Mouse (Mus musculus) midbrain, embryonic 15.5 days (tissue): ENCODE data around the gene Fnbp1. TPM values are rescaled to one million over a fixed set of nuclear protein-coding genes. Genes with fewer than 3 reads are reported as not detected.
A peak's percentile ranks its signal among the peaks of the same experiment; 100 is the strongest.

ENCODE experiments used
- ATAC-seq: fragments of 200-750 bp; cut with Nextera tagmentation; replicated peaks from 2 replicates; pipeline ENCODE4 v1.8.0; 2017; ENCODE audit warnings: moderate TSS enrichment
- H3K27ac ChIP-seq: fragments of 300-500 bp; sonication (generic); 2 replicates; pipeline ENCODE4 v1.5.1; 2015; ENCODE audit warnings: mild to moderate bottlenecking, inconsistent platforms
- H3K27me3 ChIP-seq: fragments of 300-500 bp; sonication (generic); replicated peaks from 2 replicates; pipeline ENCODE4 v1.6.1; 2015; ENCODE audit warnings: inconsistent platforms
- H3K36me3 ChIP-seq: fragments of 300-500 bp; sonication (generic); replicated peaks from 2 replicates; pipeline ENCODE4 v1.6.1; 2015; ENCODE audit warnings: inconsistent platforms
- H3K4me1 ChIP-seq: fragments of 300-500 bp; sonication (generic); 2 replicates; pipeline ENCODE4 v1.6.1; 2015; ENCODE audit warnings: inconsistent platforms
- H3K4me2 ChIP-seq: fragments of 300-500 bp; sonication (generic); 2 replicates; pipeline ENCODE4 v1.6.1; 2015; ENCODE audit warnings: inconsistent platforms, mild to moderate bottlenecking, moderate library complexity
- H3K4me3 ChIP-seq: fragments of 300-500 bp; sonication (generic); 2 replicates; pipeline ENCODE4 v1.5.1; 2015; ENCODE audit warnings: mild to moderate bottlenecking, inconsistent platforms
- H3K9ac ChIP-seq: fragments of 300-500 bp; sonication (generic); 2 replicates; pipeline ENCODE4 v1.6.1; 2015; ENCODE audit warnings: mild to moderate bottlenecking, inconsistent platforms
- H3K9me3 ChIP-seq: fragments of 300-500 bp; sonication (generic); 2 replicates; pipeline ENCODE4 v1.6.1; 2016; ENCODE audit warnings: inconsistent platforms
- WGBS: fragments of 180-500 bp; shearing (Covaris S2); methylation state at CpG from one replicate; pipeline ENCODE4 v1.1.7; 2015; ENCODE audit warnings: mixed read lengths; 5-methylcytosine and 5-hydroxymethylcytosine counted together
- polyA plus RNA-seq: library from polyadenylated mRNA; unstranded; fragments of >200 nt; fragmentation: Nextera tagmentation; extraction: Ambion mirVana; gene quantifications from 2 replicates; pipeline ENCODE4 v1.2.1, GENCODE M21; 2015

Fnbp1 gene
- polyA plus RNA-seq, 1 experiment from 2014 or later = 29.6 TPM

DNA sequence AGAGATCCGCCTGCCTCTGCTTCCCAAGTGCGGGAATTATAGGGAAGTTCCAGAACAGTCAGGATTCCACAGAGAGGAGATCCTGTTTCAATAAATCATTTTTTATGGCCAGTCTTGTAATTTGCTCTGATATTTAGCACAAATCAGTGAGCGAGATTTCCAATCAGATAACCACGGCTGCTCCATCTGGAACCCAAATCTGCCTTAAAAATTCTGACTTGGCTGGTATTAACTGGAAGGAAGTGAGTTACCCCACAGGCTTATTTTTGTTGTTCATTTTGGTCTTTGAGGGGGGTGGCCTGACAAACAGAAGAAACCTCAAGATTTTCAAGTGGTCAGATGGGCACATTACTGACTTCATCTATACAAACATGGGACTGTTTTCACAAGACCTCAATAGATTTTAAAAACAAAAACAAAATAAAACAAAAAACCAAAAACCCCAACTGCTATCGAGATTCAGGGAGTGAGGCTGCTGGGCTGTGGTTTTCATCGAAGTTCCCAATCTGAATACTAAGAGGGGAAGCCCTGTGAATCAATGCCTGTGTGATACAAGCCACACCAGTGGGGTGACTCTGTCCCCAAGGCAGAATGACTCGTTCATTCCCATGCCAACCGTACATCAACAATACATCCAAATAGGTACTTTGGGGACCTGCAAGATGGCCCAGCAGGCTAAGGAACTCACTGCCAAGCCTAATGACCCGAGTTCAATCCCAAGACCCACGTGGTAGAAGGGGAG is 23.0 kb downstream of the Fnbp1 start:
- H3K9me3 ChIP-seq = no peaks in the 10 kb centered on the region
- 86% methylated on average over 10 of the region's 10 CpGs for WGBS
- H3K4me1 ChIP-seq = 0 out of 2 replicates have a peak, but pooled peaks cover 4% of the 10 kb centered on the region
- no peak overlapping the region for H3K4me2 ChIP-seq
- H3K9ac ChIP-seq = no peak overlapping the region
- H3K27ac ChIP-seq = no peak overlapping the region
- no peaks in the 10 kb centered on the region for H3K27me3 ChIP-seq
- no peak for ATAC-seq
- H3K36me3 ChIP-seq = no peaks in the 10 kb centered on the region
- no peak overlapping the region for H3K4me3 ChIP-seq

DNA sequence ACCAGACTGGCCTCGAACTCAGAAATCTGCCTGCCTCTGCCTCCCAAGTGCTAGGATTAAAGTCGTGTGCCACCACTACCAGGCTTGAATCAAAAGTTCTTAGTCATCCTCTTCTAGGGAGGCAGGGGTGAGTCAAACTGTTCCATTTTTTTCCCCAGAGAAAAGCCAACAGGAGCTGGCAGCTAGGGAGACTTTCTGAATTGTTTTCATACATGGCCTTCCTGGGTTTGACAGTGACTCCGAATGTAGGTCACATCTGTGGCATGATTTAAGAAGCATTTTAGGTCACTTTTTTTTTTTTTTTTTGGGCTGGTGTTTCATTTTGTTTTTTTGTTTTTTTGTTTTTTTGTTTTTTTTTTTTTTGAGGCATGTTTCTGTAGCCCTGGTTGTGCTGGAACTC is 23.6 kb downstream of the Fnbp1 start:
- no peaks in the 10 kb centered on the region for H3K27me3 ChIP-seq
- 91% methylated on average over 3 of the region's 3 CpGs for WGBS
- no peak overlapping the region for H3K4me3 ChIP-seq
- ATAC-seq = no peak
- no peaks in the 10 kb centered on the region for H3K9me3 ChIP-seq
- H3K4me1 ChIP-seq = 0 out of 2 replicates have a peak, but pooled peaks cover 4% of the 10 kb centered on the region
- H3K4me2 ChIP-seq = no peak overlapping the region
- H3K36me3 ChIP-seq = no peaks in the 10 kb centered on the region
- no peak overlapping the region for H3K27ac ChIP-seq
- H3K9ac ChIP-seq = no peak overlapping the region

DNA sequence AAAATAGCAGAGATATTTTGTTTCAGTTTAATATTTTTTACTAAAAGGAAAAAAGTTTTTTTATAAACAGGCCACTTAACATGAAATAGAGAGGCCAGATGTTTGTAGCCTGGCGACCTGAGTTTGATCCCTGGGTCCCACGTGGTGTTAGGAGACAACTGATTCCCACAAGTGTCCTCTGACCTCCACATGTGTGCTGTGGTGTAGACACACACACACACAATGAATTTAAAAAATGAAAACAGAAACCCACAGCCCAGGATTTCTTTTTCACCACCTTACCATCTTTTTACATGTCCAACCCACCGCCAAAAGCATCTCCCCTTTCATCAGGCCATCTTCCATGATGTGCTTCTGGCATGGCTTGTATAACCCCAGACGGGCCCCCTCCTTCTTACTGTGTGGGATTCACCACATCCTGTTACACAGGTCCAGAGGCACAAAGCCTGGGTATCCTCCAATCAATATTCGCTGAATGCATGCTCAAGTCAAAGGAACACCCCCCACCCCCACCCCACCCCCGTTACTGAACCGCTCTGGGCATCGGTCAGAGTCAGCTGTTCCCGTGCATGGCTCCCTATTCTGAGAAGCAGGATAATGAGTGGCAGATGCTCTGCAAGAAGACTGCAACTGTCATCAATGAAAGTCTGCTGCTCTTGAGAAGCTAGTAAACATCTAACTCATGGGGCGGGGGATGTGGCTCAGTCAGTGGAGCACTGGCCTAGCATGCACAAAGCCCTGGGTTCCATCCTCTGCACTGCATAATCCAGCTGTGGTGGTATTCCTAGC is 25.7 kb downstream of the Fnbp1 start:
- 68% methylated on average over 10 of the region's 10 CpGs for WGBS
- Histone ChIP-seq H3K4me1 (0 out of 2 replicates have a peak, but pooled peaks cover 4% of the 10 kb centered on the region), H3K9me3 (no peaks in the 10 kb centered on the region), H3K27ac (no peak overlapping the region), H3K9ac (no peak overlapping the region), H3K36me3 (no peaks in the 10 kb centered on the region), H3K4me3 (no peak overlapping the region), H3K27me3 (no peaks in the 10 kb centered on the region), H3K4me2 (no peak overlapping the region)
- ATAC-seq = no peak

DNA sequence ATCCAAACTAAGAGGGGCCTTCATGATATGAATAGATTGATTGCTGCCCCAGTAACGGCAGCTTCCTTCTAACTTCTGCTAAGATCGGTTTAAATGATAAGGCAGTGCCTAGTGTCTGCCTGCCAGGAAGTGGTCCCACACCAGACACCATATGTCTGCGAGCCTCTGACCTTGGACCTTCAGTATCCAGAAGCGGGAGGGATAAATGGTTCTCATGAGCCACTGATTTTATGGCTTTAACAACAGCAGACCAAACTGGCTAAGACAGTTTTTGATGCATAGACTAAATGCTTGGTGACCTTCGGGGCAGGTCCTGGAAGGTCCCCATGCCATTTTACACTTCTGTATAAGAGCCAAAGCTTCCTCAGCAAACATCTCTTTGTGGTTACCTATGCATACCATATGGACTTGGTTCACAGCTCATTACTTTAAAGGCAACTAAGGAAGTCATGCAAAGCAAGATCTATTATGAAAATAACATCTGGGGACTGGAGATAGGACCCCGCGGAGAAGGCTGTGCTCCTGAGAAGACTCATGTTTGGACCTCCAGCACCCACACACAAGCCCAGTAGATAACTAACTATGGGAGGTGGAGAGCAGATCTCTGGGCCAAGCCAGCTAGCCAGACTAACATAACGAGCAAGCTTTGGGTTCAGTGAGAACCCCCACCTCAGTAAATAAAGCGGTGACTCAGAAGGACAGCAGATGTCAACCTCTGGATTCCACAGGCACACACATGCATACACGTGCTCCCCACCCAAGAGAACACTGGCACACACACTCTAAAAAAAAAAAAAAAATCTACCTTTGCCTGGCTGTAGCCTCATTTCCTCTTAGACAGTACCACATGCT is 26.5 kb downstream of the Fnbp1 start:
- 0 out of 2 replicates have a peak, but pooled peaks cover 4% of the 10 kb centered on the region for H3K4me1 ChIP-seq
- no peak overlapping the region for H3K9ac ChIP-seq
- 85% methylated on average over 10 of the region's 10 CpGs for WGBS
- no peak overlapping the region for H3K4me2 ChIP-seq
- ATAC-seq = no peak
- H3K9me3 ChIP-seq = no peaks in the 10 kb centered on the region
- H3K4me3 ChIP-seq = no peak overlapping the region
- H3K36me3 ChIP-seq = no peaks in the 10 kb centered on the region
- no peaks in the 10 kb centered on the region for H3K27me3 ChIP-seq
- no peak overlapping the region for H3K27ac ChIP-seq

DNA sequence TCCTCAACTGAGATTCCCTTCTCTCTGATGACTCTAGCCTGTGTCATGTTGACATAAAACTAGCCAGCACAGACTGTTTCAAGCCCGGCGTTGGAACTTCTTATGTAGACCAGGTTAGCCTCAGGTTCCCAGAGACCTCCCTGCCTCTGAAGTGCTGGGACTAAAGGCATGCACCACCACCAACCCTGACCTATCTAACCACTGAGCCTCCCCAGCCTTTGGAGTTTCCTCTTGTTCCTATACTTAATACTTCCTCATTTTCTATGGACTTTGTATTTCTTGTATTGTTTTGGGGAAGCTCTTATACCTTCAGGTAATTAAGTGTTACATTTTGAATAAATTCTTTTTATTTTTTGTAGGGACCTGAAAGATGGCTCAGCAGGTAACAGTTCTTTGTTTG is 27.6 kb downstream of the Fnbp1 start:
- 100% methylated on average over 2 of the region's 2 CpGs for WGBS
- no peak overlapping the region for H3K4me2 ChIP-seq
- H3K27me3 ChIP-seq = no peaks in the 10 kb centered on the region
- no peak overlapping the region for H3K9ac ChIP-seq
- H3K4me1 ChIP-seq = no peaks in the 10 kb centered on the region
- ATAC-seq = no peak
- H3K27ac ChIP-seq = no peak overlapping the region
- no peak overlapping the region for H3K4me3 ChIP-seq
- H3K36me3 ChIP-seq = no peaks in the 10 kb centered on the region
- H3K9me3 ChIP-seq = no peaks in the 10 kb centered on the region

DNA sequence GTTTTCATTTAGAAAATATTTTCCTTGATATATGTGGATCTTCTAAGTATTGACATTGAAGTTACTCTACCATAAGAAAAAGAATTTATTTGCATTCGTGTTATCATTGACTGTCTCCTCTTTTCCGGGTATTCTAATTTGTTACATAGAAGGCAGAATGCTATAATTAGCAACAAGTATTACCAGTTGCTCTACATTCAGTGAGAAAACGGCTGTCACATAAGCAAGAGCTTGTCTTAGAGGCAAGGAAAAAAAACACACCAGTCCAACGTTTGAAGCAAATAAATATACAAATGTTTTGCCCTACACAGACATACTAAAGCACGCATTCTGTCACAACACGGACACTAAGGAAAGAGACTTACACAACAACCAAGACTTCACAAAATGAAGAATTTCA is 30.1 kb downstream of the Fnbp1 start:
- Histone ChIP-seq H3K9me3 (no peaks in the 10 kb centered on the region), H3K9ac (no peak overlapping the region), H3K4me2 (no peak overlapping the region), H3K4me1 (peaks cover 10% of the 10 kb centered on the region), H3K27ac (no peak overlapping the region), H3K27me3 (no peaks in the 10 kb centered on the region), H3K36me3 (no peaks in the 10 kb centered on the region), H3K4me3 (no peak overlapping the region)
- no peak for ATAC-seq
- WGBS = 91% methylated on average over 6 of the region's 6 CpGs

DNA sequence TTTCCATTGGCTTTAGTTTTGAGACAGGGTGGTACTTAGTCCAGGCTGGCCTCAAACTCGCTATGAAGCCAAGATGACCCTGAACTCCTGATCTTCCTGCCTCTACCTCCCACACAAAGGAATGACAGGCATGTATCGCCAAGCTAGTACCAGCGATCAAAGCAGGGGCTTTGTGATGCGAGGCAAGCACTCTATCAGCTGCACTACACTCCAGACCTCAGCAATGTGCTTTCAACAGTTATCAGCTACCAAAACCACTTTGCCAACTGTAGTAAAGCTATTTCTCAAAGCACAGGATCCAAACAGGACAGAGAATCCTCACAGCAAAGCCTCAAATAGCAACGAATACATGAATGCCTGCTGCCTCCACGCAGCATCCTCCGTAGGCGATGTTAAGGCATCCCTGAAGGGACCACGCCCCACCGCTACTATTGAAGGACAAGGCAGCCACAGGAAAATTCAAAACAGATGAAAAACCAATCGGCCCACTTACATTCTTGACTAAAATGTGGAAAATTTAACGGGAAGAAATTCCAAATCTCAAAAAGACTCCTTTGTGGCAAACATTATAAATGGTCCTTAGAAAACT is 31.8 kb downstream of the Fnbp1 start:
- Histone ChIP-seq H3K4me1 (peaks cover 14% of the 10 kb centered on the region), H3K9ac (no peak overlapping the region), H3K27ac (no peak overlapping the region), H3K4me2 (no peak overlapping the region), H3K9me3 (no peaks in the 10 kb centered on the region), H3K36me3 (no peaks in the 10 kb centered on the region), H3K4me3 (no peak overlapping the region), H3K27me3 (no peaks in the 10 kb centered on the region)
- no peak for ATAC-seq
- WGBS = 83% methylated on average over 12 of the region's 12 CpGs

DNA sequence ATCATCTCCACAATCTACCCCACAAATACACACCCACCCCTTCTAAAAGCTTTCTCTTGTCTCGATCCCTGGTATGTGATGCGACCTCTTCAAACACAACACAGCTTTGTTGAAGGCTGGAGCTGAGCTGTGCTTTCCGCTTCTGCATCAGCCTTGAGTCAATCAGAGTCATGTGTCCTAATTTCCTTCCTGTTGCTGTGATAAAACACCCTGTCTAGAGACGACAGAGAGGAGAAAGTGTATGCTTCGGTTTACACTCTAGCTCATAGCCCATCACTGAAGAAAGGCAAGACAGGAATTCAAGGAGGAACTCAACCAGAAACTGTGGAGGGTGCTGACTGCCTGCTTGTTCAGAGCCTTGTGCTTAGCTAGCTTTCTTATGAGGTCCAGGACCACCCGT is 33.6 kb downstream of the Fnbp1 start:
- 82% methylated on average over 6 of the region's 6 CpGs for WGBS
- Histone ChIP-seq H3K9ac (no peak overlapping the region), H3K9me3 (no peaks in the 10 kb centered on the region), H3K4me1 (peaks cover 14% of the 10 kb centered on the region), H3K36me3 (no peaks in the 10 kb centered on the region), H3K4me3 (no peak overlapping the region), H3K27me3 (no peaks in the 10 kb centered on the region), H3K27ac (no peak overlapping the region), H3K4me2 (no peak overlapping the region)
- no peak for ATAC-seq

DNA sequence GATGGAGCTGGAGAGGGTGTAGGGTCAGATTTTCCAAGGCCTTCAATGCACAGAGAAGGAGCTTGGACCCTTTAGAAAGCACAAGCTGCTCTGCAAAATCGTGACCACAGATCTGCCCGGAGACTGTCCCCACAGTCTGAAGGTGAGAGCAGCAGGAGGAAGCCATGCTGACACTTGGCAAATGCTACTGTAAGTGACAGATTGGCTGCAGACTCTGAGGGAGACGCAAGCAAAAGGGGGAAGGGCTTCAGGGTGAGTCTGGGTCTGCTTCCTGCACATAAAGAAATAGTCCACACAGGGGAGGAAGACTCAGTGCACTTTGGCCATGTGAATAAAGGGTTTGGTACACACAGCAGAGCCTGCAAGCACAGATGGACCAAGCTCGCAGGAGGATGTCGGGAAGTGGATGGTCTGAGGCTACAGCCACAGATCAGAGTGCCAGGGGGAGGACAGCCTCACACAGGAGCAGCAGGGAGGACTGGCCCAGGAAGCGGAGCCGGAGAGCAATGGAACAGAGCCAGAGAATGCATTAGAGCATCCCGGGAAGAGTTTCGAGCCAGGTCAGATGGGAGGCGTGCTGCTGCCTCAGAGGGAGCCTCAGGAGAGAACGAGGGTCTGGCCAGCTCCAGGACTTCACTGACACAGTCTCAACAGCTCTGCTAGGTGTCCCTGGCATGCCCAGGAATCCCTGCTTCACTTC is 35.0 kb downstream of the Fnbp1 start:
- WGBS = 59% methylated on average over 11 of the region's 11 CpGs
- Histone ChIP-seq H3K4me2 (no peak overlapping the region), H3K4me1 (peaks cover 14% of the 10 kb centered on the region), H3K4me3 (no peak overlapping the region), H3K27ac (peak overlapping the region; percentile 61), H3K36me3 (no peaks in the 10 kb centered on the region), H3K9ac (no peak overlapping the region), H3K9me3 (no peaks in the 10 kb centered on the region), H3K27me3 (no peaks in the 10 kb centered on the region)
- ATAC-seq = 0 out of 2 replicates have a peak, but pooled peaks have one; percentile 39

DNA sequence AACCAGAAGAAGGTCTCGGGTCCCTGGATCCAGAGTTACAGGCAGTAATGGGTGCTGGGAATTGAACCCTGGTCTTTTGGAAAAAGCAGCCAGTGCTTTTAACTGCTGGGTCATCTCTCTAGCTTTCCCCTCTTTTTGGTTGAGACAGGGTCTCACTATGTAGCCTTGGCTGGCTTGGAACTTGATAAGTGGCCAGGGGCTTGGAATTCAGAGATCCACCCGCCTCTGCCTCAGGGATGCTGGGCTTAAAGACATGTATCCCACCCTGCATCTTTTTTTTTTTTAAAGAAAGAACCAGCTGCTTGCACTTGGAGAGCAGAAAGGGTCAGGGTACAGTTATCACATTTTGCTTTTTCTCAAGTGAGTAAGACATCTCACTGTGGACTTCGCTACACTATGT is 35.8 kb downstream of the Fnbp1 start:
- Histone ChIP-seq H3K9me3 (no peaks in the 10 kb centered on the region), H3K4me2 (no peak overlapping the region), H3K4me1 (peaks cover 14% of the 10 kb centered on the region), H3K27ac (0 out of 2 replicates have a peak overlapping the region, but pooled peaks have one; percentile 61), H3K36me3 (no peaks in the 10 kb centered on the region), H3K27me3 (no peaks in the 10 kb centered on the region), H3K4me3 (no peak overlapping the region), H3K9ac (no peak overlapping the region)
- no peak for ATAC-seq
- WGBS = 93% methylated on average over 3 of the region's 3 CpGs

DNA sequence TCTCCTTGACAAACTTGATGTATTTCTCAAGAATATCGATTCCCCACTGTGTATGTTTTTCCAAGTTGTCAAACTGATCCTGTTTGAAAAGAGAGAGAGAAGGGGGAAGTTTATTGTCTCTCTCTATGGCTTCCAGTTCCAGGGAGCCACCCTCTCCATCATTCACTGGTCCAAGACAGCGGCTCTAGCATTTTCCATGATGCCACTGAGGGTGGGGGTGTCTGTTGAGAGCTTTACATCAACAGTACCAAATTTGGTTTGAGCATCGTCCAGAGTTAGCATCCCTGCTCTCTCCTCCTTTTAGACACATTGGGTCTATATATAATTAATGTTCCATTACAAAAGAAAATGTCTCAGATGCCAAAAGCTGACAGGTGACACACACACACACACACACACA is 36.5 kb downstream of the Fnbp1 start:
- H3K4me2 ChIP-seq = no peak overlapping the region
- H3K4me3 ChIP-seq = no peak overlapping the region
- no peaks in the 10 kb centered on the region for H3K36me3 ChIP-seq
- H3K4me1 ChIP-seq = peaks cover 14% of the 10 kb centered on the region
- no peak overlapping the region for H3K9ac ChIP-seq
- ATAC-seq = no peak
- H3K9me3 ChIP-seq = no peaks in the 10 kb centered on the region
- H3K27ac ChIP-seq = no peak overlapping the region
- no peaks in the 10 kb centered on the region for H3K27me3 ChIP-seq
- 80% methylated on average over 3 of the region's 3 CpGs for WGBS
